Mouse (Mus musculus): ENCODE measurements at regions not wholly inside any gene's neighbourhood (a gene's known extent, or its start where the extent isn't known, plus 50 kb on each side); places are given as distances from the start of the nearest gene placed in this dataset.
"Not testable (repeated sequence)": the region's sequence is repeated elsewhere in the genome, so short reads cannot be mapped to it uniquely, and the experiment has no call there.

- no peaks in the 10 kb centered on the region for H3K4me1 ChIP-seq (ENCODE audit: control insufficient read depth, insufficient read depth, low read length)
- H3K4me2 ChIP-seq (ENCODE audit: low read depth, low read length): no peak overlapping the region
- H3K4me3 ChIP-seq (ENCODE audit: low read depth, low read length): no peak overlapping the region
- WGBS: 62% methylated on average over 3 of the region's 3 CpGs
- DNase-seq (ENCODE audit: low spot score) (peak; percentile 39), ATAC-seq (ENCODE audit: low read depth) (no peak)
- H3K27me3 ChIP-seq (replicated peaks; ENCODE audit: control insufficient read depth, insufficient read depth, low read length): no peaks in the 10 kb centered on the region
- no peak overlapping the region for H3K27ac ChIP-seq (replicated peaks; ENCODE audit: low read depth, low read length)
- H3K9me3 ChIP-seq (ENCODE audit: control insufficient read depth, low read length): 0 out of 2 replicates have a peak, but pooled peaks cover 3% of the 10 kb centered on the region
- no peaks in the 10 kb centered on the region for H3K36me3 ChIP-seq (ENCODE audit: control insufficient read depth, insufficient read depth, low read length)
- no peak overlapping the region for H3K9ac ChIP-seq (ENCODE audit: low read depth, low read length)
Measured at GRCm38 (mm10) chr11:23079936-23080794, 72.8 kb downstream of the Fam161a start.

GRCm38 (mm10) chr11:23081616-23082015, 74.3 kb downstream of the Fam161a start:
- 0 out of 2 replicates have a peak, but pooled peaks cover 3% of the 10 kb centered on the region for H3K9me3 ChIP-seq (ENCODE audit: control insufficient read depth, low read length)
- H3K4me2 ChIP-seq (ENCODE audit: low read depth, low read length): no peak overlapping the region
- H3K4me1 ChIP-seq (ENCODE audit: control insufficient read depth, insufficient read depth, low read length): no peaks in the 10 kb centered on the region
- no peaks in the 10 kb centered on the region for H3K36me3 ChIP-seq (ENCODE audit: control insufficient read depth, insufficient read depth, low read length)
- no peak overlapping the region for H3K4me3 ChIP-seq (ENCODE audit: low read depth, low read length)
- H3K9ac ChIP-seq (ENCODE audit: low read depth, low read length): no peak overlapping the region
- H3K27me3 ChIP-seq (replicated peaks; ENCODE audit: control insufficient read depth, insufficient read depth, low read length): no peaks in the 10 kb centered on the region
- WGBS: 59% methylated on average over 4 of the region's 4 CpGs
- no peak for DNase-seq (ENCODE audit: low spot score)
- no peak for ATAC-seq (ENCODE audit: low read depth)
- no peak overlapping the region for H3K27ac ChIP-seq (replicated peaks; ENCODE audit: low read depth, low read length)

GRCm38 (mm10) chr11:23083811-23084210, 76.5 kb downstream of the Fam161a start:
- not testable (repeated sequence) for ATAC-seq (ENCODE audit: low read depth); H3K4me3 ChIP-seq (ENCODE audit: low read depth, low read length); H3K9ac ChIP-seq (ENCODE audit: low read depth, low read length); DNase-seq (ENCODE audit: low spot score); H3K4me2 ChIP-seq (ENCODE audit: low read depth, low read length); H3K36me3 ChIP-seq (ENCODE audit: control insufficient read depth, insufficient read depth, low read length); H3K9me3 ChIP-seq (ENCODE audit: control insufficient read depth, low read length); H3K27me3 ChIP-seq (replicated peaks; ENCODE audit: control insufficient read depth, insufficient read depth, low read length); H3K27ac ChIP-seq (replicated peaks; ENCODE audit: low read depth, low read length); H3K4me1 ChIP-seq (ENCODE audit: control insufficient read depth, insufficient read depth, low read length)
- 68% methylated on average over 2 of the region's 2 CpGs for WGBS

- Histone ChIP-seq H3K4me2 (ENCODE audit: low read depth, low read length) (no peak overlapping the region), H3K27me3 (replicated peaks; ENCODE audit: control insufficient read depth, insufficient read depth, low read length) (no peaks in the 10 kb centered on the region), H3K27ac (replicated peaks; ENCODE audit: low read depth, low read length) (no peak overlapping the region), H3K36me3 (ENCODE audit: control insufficient read depth, insufficient read depth, low read length) (no peaks in the 10 kb centered on the region), H3K9ac (ENCODE audit: low read depth, low read length) (no peak overlapping the region), H3K4me3 (ENCODE audit: low read depth, low read length) (no peak overlapping the region), H3K4me1 (ENCODE audit: control insufficient read depth, insufficient read depth, low read length) (no peaks in the 10 kb centered on the region), H3K9me3 (ENCODE audit: control insufficient read depth, low read length) (peaks cover 12% of the 10 kb centered on the region; the same call in 1 of the 2 replicates)
- ATAC-seq (ENCODE audit: low read depth) (no peak), DNase-seq (ENCODE audit: low spot score) (no peak)
- 85% methylated on average over 5 of the region's 5 CpGs for WGBS
Measured at GRCm38 (mm10) chr11:23095287-23095686, 88.0 kb downstream of the Fam161a start.

- not testable (repeated sequence) for DNase-seq (ENCODE audit: low spot score); H3K36me3 ChIP-seq (ENCODE audit: control insufficient read depth, insufficient read depth, low read length); H3K4me3 ChIP-seq (ENCODE audit: low read depth, low read length); H3K27ac ChIP-seq (replicated peaks; ENCODE audit: low read depth, low read length); ATAC-seq (ENCODE audit: low read depth); H3K9ac ChIP-seq (ENCODE audit: low read depth, low read length); H3K4me1 ChIP-seq (ENCODE audit: control insufficient read depth, insufficient read depth, low read length); H3K27me3 ChIP-seq (replicated peaks; ENCODE audit: control insufficient read depth, insufficient read depth, low read length); H3K4me2 ChIP-seq (ENCODE audit: low read depth, low read length)
- 47% methylated on average over 1 of the region's 1 CpGs for WGBS
- peaks cover 12% of the 10 kb centered on the region; the same call in 1 of the 2 replicates for H3K9me3 ChIP-seq (ENCODE audit: control insufficient read depth, low read length)
Measured at GRCm38 (mm10) chr11:23095723-23096122, 88.4 kb downstream of the Fam161a start.

- Histone ChIP-seq H3K36me3 (ENCODE audit: control insufficient read depth, insufficient read depth, low read length) (no peaks in the 10 kb centered on the region), H3K4me3 (ENCODE audit: low read depth, low read length) (no peak overlapping the region), H3K27me3 (replicated peaks; ENCODE audit: control insufficient read depth, insufficient read depth, low read length) (no peaks in the 10 kb centered on the region), H3K4me1 (ENCODE audit: control insufficient read depth, insufficient read depth, low read length) (no peaks in the 10 kb centered on the region), H3K9me3 (ENCODE audit: control insufficient read depth, low read length) (peaks cover 12% of the 10 kb centered on the region; the same call in 1 of the 2 replicates), H3K9ac (ENCODE audit: low read depth, low read length) (no peak overlapping the region), H3K27ac (replicated peaks; ENCODE audit: low read depth, low read length) (no peak overlapping the region), H3K4me2 (ENCODE audit: low read depth, low read length) (no peak overlapping the region)
- DNase-seq (ENCODE audit: low spot score) (no peak), ATAC-seq (ENCODE audit: low read depth) (no peak)
- 61% methylated on average over 2 of the region's 2 CpGs for WGBS
Measured at GRCm38 (mm10) chr11:23096451-23097222, 89.3 kb downstream of the Fam161a start.

- Histone ChIP-seq H3K4me2 (ENCODE audit: low read depth, low read length) (no peak overlapping the region), H3K9ac (ENCODE audit: low read depth, low read length) (no peak overlapping the region), H3K27me3 (replicated peaks; ENCODE audit: control insufficient read depth, insufficient read depth, low read length) (no peaks in the 10 kb centered on the region), H3K27ac (replicated peaks; ENCODE audit: low read depth, low read length) (no peak overlapping the region), H3K4me1 (ENCODE audit: control insufficient read depth, insufficient read depth, low read length) (no peaks in the 10 kb centered on the region), H3K9me3 (ENCODE audit: control insufficient read depth, low read length) (peaks cover 12% of the 10 kb centered on the region; the same call in 1 of the 2 replicates), H3K4me3 (ENCODE audit: low read depth, low read length) (no peak overlapping the region), H3K36me3 (ENCODE audit: control insufficient read depth, insufficient read depth, low read length) (no peaks in the 10 kb centered on the region)
- ATAC-seq (ENCODE audit: low read depth) (no peak), DNase-seq (ENCODE audit: low spot score) (no peak)
- WGBS: 77% methylated on average over 2 of the region's 2 CpGs
Measured at GRCm38 (mm10) chr11:23097223-23097490, 89.8 kb downstream of the Fam161a start.

- H3K4me1 ChIP-seq (ENCODE audit: control insufficient read depth, insufficient read depth, low read length): no peaks in the 10 kb centered on the region
- DNase-seq (ENCODE audit: low spot score) (no peak), ATAC-seq (ENCODE audit: low read depth) (no peak)
- H3K9me3 ChIP-seq (ENCODE audit: control insufficient read depth, low read length): peaks cover 11% of the 10 kb centered on the region
- no peak overlapping the region for H3K27ac ChIP-seq (replicated peaks; ENCODE audit: low read depth, low read length)
- 68% methylated on average over 9 of the region's 9 CpGs for WGBS
- no peak overlapping the region for H3K4me2 ChIP-seq (ENCODE audit: low read depth, low read length)
- H3K4me3 ChIP-seq (ENCODE audit: low read depth, low read length): no peak overlapping the region
- no peaks in the 10 kb centered on the region for H3K36me3 ChIP-seq (ENCODE audit: control insufficient read depth, insufficient read depth, low read length)
- no peak overlapping the region for H3K9ac ChIP-seq (ENCODE audit: low read depth, low read length)
- H3K27me3 ChIP-seq (replicated peaks; ENCODE audit: control insufficient read depth, insufficient read depth, low read length): no peaks in the 10 kb centered on the region
Measured at GRCm38 (mm10) chr11:23114636-23115035, 107.3 kb downstream of the Fam161a start.

Data from embryonic facial prominence, embryonic 14.5 days (tissue).